Mouse (Mus musculus) cerebellum, adult 2 months (tissue): ENCODE measurements around the gene Grm8.

ENCODE experiments used
- CTCF ChIP-seq: fragments of 200-500 bp; IDR thresholded peaks from 2 replicates; pipeline ENCODE4 v1.5.1; 2011; ENCODE audit warnings: low read depth, mild to moderate bottlenecking, control low read depth, low read length, moderate library complexity, borderline replicate concordance; ENCODE audit not compliant: insufficient read depth
- POLR2A ChIP-seq: fragments of 200-500 bp; IDR thresholded peaks from 2 replicates; pipeline ENCODE4 v1.6.1; 2011; ENCODE audit warnings: low read length, control low read depth, borderline replicate concordance; ENCODE audit not compliant: insufficient read depth

DNA sequence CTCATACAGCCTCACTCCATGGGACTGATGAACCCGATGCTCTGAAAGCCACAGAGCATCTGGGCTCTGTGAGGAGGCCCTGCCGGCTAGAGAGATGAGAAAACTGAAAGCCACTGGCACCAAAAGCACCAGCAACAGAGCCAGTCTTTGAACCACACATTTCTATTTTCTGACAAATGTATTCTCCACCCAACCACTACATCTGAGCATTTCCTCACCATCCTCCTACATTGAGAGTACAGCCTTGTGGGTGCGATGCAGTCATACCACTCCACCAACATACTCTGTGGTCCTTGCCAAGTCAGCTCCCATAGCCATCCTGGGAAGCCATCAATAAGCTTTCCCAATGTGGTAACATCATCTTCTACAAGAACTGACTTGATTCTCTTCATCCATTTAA, 43.1 kb downstream of the Grm8 start:
- no peak for TF ChIP-seq CTCF
- TF ChIP-seq POLR2A = no peak
